Mouse (Mus musculus) heart, postnatal 36 days (tissue): ENCODE results near the gene Thap12. TPM values are rescaled to one million over a fixed set of nuclear protein-coding genes. Genes with fewer than 3 reads are reported as not detected.

Experiments
- DNase-seq, 2 experiments: peaks; one replicate each; pipeline ENCODE4 v3.0.0; 2021 to 2022
- intact Hi-C: fragments of 180-260 bp; cut with DNase I; formaldehyde crosslinking; loops from one replicate; pipeline ENCODE4 v1.15.1; 2025
- total RNA-seq, 2 experiments: library from RNA; stranded (reverse); gene quantifications; 2 replicates each; pipeline ENCODE4 v1.2.3; 2021

Thap12 gene
- total RNA-seq, result 10 to 100 TPM; 71.1 to 72.8 TPM

- intact Hi-C loops, result loop anchor here (2.0 kb wide), 1 partner anchor 46 kb away; the partner anchor contains the start of gene Emsy
- peak; percentile 98 to 99 for DNase-seq
Observed at GRCm38 (mm10) chr7:98702283-98703240, at the start of gene Thap12. Gene Thap12 (plus strand): TSS chr7:98703103.

GRCm38 (mm10) chr7:98655681-98656530 lies 47.0 kb upstream of the Thap12 start:
- intact Hi-C loops, result loop anchor here (2.0 kb wide), 2 partner anchors 47 to 125 kb away; partner anchors contain the start of gene Thap12
- DNase-seq, result peak; percentile 72 to 81

DNA sequence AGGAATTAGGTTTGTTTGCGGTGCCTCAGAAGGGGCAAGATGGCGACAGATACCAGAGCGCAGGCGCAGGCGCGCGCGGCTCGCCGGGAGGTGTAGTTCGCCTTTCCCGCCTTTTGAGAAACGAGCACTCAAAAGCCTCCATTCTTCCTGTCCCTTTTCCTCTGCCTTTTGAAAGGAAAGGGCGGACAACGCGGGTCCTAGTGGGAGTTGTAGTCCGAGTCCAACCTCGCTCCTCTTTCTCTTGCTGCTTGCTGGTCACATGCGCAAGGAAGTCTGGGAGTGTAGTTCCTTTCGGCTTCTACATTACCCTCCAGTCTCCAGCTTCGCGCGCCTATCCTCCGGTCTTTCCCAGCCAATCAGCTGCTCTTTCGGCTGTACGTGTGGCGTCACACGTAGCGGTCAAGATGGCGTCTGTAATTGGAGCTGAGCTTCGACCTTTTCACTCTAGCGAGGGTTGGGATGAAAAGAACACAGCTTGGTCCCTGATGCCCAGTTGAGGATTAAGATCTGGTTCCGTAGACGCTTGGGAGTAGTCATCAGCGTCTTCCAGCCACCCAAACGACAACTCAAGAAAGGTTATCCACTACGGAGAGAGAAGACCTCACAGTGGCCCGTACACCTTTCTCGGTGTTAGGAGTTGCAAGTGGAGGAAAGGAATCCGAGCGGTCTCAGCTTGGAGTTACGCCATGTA lies 46.2 kb upstream of the Thap12 start, which contains the start of gene Emsy:
Gene Emsy, minus strand, starts transcription at position 253 of the 691 bp plus-strand sequence.
- DNase-seq, result peak; percentile 89 to 93
- intact Hi-C loops, result loop anchor here (2.0 kb wide), 2 partner anchors 46 to 124 kb away; partner anchors contain the start of gene Thap12

- no peak for DNase-seq
- intact Hi-C loops, result no loop called here
Observed at GRCm38 (mm10) chr7:98665166-98665565, 37.7 kb upstream of the Thap12 start.

DNA sequence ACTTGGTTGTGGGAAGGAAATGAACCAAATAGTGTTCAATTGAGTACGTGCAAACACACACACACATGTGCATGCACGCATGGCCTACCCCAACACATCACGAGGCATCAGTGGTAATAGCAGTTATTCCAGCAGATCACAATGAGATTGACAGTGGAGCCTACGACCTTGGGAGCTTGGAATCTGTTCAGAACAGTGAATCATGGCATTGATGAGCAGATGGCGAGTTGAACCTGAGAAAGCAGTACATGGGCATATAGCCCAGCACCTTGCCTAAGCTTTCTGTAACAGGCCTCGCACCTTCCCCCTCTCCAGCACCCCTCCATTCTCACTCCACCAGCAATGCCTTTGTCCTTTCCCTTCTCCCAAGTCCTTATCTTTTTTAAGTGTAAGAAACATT lies 37.2 kb upstream of the Thap12 start:
- no peak for DNase-seq
- intact Hi-C loops, result no loop called here

GRCm38 (mm10) chr7:98667956-98668746 lies 34.8 kb upstream of the Thap12 start:
- intact Hi-C loops, result no loop called here
- DNase-seq, result no peak

GRCm38 (mm10) chr7:98670831-98671230 lies 32.1 kb upstream of the Thap12 start:
- intact Hi-C loops, result no loop called here
- DNase-seq, result no peak

GRCm38 (mm10) chr7:98671416-98671815 lies 31.5 kb upstream of the Thap12 start:
- no peak for DNase-seq
- intact Hi-C loops, result no loop called here

GRCm38 (mm10) chr7:98672241-98672955 lies 30.5 kb upstream of the Thap12 start:
- peak; percentile 41 to 66 for DNase-seq
- intact Hi-C loops, result no loop called here

- intact Hi-C loops, result no loop called here
- no peak for DNase-seq
Observed at GRCm38 (mm10) chr7:98674344-98674743, 28.6 kb upstream of the Thap12 start.

GRCm38 (mm10) chr7:98677511-98677910 lies 25.4 kb upstream of the Thap12 start:
- intact Hi-C loops, result no loop called here
- no peak for DNase-seq

DNA sequence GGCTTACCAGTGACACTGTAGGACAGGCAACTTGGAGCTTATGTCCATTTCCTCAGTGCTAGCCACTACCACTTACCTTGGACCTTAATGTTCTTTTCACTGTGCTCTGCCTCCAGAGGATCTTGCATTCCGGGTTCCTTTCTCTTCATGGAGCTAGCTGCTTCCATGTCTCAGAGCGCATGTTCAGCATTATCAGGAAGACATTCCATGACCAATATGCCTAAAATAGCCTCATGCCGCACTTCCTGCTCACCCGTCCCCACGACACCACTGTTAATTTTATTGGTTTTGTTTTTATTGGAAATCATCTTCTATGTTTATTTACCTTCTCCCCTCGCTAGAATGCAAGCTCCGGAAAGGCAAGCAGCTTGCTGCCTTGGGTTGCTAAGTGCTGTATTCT lies 24.5 kb upstream of the Thap12 start:
- peak in 1 of 2 experiments; percentile 34 for DNase-seq
- intact Hi-C loops, result no loop called here

DNA sequence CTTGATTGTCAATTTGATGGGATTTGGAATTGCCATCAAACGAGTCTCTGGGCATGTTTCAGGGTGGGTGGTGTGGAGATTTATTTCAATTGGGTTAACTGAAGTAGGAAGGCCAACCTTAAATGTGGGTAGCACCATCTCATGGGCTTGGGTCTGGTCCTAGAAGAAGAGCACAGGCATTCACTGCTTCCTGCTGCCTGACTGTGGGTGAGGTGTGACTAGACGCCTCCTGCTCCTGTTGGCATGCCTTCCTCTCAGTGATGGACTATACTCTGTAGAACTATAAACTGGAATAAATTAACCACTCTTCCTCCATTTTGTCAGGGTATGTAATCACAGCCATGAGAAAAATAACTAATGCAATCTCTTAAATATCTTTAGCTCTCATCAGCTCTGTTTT lies 22.2 kb upstream of the Thap12 start:
- intact Hi-C loops, result no loop called here
- DNase-seq, result no peak

DNA sequence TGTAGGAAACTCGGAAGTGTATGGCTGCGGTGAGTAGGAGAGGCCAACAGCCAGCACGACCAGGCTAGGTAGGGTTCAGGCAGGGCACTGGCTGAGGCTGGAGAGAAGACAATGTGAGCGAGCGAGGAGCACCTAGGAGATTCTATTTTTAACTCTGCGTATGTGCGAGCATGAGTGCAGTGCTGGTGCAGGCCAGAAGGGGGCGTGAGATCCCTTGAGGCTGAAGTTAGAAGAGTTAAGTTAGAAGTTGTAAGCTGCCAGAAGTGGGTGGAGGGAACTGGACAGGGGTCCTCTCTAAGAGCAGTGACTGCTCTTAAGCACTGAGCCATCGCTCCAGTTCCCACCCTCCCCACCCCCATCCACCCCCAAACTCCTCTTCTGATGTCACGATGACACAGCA lies 20.1 kb upstream of the Thap12 start:
- no peak for DNase-seq
- intact Hi-C loops, result no loop called here

GRCm38 (mm10) chr7:98685895-98686294 lies 17.0 kb upstream of the Thap12 start:
- intact Hi-C loops, result no loop called here
- no peak for DNase-seq

DNA sequence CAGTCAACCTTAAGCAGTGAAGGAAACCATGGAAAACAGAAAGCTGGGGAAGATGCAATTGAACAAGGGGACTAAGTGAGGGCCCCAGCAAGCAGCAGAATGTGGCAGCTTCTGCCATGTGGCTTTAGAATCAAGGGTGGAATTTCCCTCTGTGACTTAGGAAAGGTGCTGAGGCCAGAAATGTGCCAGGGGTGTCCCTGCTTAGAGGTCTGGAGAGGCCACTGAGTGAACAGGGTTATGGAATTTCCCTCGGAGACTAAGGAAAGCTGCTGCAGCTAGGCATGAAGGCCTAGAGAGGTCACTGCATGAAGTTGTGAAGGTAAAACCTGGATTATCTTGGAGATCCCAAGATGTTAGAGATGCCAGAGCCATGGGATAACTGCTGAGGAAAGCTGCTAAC lies 12.8 kb upstream of the Thap12 start:
- no peak for DNase-seq
- intact Hi-C loops, result no loop called here

GRCm38 (mm10) chr7:98690831-98691230 lies 12.1 kb upstream of the Thap12 start:
- intact Hi-C loops, result no loop called here
- DNase-seq, result no peak

DNA sequence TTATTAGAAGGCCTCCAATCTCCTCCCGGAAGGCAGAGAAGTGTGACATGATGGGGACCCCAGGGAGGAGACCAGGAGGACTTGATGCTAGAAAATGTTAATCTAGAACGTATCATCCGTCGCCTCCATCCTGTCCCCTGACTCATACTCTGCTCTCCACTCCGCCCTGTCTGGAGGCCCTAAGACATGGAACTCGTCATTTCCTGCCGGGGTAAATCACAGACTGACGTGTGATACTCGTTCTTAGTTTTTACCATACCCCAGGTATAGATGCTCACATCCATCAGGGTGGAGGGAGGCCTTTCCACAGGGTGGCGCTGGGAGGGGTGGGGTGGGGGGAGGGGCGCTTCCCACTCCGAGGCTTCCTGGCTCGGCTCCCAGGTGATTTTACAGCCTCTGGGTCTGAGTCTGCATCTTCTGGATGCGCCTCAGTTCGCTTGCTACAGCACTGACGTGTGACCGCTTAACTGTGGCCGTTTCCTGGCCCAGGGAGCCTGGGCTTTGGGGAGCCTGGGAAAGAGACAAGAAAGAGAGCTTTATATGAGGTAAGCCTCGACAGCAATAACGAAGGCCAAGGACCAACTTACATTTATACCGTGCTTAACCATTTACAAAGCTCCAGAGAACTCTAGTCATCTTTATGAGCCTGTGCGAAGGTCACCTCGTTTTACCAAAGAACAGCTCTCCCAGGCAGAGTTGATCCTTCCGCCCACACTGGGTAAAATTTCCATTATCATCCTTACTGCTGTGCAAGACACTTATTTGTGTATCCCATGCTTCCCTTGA lies 9.9 kb upstream of the Thap12 start:
- intact Hi-C loops, result no loop called here

More for the DNA sequence above, 9.9 kb upstream of the Thap12 start:
- DNase-seq, result peak; percentile 29 to 32
